Mouse (Mus musculus) left cerebral cortex, adult 18-20 months (tissue): ENCODE results near the gene Olfr1305. TPM values are rescaled to one million over a fixed set of nuclear protein-coding genes. Genes with fewer than 3 reads are reported as not detected.

ENCODE experiments used
- DNase-seq, 2 experiments: peaks; one replicate each; pipeline ENCODE4 v3.0.0; 2021 to 2022; ENCODE audit warnings: low spot score in 2 of 2, mixed read lengths in 1 of 2
- long read RNA-seq, 2 experiments: library from polyadenylated mRNA; stranded (forward); transcript quantifications; one replicate each; pipeline ENCODE4 v2.0.0; 2021
- total RNA-seq, 2 experiments: library from RNA; stranded (reverse); gene quantifications; 2 replicates each; pipeline ENCODE4 v1.2.3; 2021

The Olfr1305 gene
- not detected for total RNA-seq
- long read RNA-seq, experiment 1: 0 reads
- long read RNA-seq, experiment 2: 0 reads

DNA sequence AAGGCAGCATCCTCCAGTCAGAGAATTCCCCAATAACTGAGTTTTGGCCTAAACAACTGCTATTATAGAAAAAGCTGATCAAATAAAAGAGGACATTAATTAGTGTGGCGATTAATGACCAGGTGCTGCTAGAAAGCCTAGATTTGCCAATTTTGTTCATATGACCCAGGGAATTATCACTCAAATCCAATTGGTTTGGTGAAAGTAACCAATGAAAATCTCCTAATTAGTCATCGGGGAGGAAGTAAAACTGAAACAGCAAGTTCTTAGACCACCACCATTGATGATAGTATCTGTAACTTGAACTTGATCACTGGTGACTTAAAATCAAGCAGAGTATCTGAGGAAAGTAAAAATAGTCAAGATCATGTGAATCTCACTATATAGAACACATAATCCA is at the start of gene Olfr1305:
Gene Olfr1305 (minus strand): TSS at position 101 of the 400 bp plus-strand sequence.
- no peak for DNase-seq

DNA sequence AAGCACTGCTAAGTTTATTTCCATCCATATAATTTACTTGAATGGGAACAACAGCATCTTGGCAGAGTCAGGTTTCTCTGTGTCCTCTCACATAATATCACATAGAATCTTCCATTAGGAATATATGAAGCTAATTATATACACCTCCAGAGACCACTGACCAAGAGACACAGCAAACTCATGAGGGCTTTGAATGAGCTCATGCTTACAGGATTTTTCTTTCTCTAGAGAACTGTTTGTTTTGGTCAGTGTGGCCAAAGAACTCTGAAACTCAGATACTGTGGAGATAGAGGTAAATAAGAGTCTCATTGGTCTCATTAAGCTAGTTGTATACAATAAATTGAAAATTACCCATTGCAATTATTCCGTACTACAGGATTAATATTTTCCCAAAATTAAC is 39.2 kb upstream of the Olfr1305 start, which contains the start of gene Olfr1306:
Gene Olfr1306 (minus strand): TSS at position 101 of the 400 bp plus-strand sequence.
- DNase-seq: no peak

DNA sequence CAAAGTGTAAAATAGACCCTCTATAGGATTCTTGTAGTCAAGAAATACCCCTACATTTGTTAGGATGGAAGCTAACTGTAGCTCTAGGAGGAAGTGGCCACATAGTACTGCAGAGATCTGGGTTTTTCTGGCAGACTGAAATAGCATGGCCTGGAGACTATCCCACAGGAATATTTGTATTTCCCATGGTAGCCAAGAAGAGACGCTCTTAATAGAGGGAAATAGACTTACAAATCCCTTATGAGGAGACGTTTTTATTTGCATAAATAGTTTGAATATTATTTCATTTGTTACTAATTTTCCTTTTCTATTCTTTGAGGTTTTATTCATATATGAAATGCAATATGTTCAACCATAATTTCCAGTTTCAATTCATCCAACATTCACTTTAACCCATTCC is 56.7 kb downstream of the Olfr1305 start, which contains the start of gene Olfr1303:
Gene Olfr1303 (minus strand): TSS at position 101 of the 400 bp plus-strand sequence.
- DNase-seq: no peak

Other genes starting within 250 kb of the Olfr1305 start
- gene Olfr1298, start 227.9 kb downstream of the Olfr1305 start, total RNA-seq: not detected
- not detected for gene Olfr1299, start 215.7 kb downstream of the Olfr1305 start, total RNA-seq
- gene Olfr1301, start 126.1 kb downstream of the Olfr1305 start, total RNA-seq: not detected
- gene Olfr1302, start 99.7 kb downstream of the Olfr1305 start, total RNA-seq: not detected
- not detected for gene Olfr1303, start 56.8 kb downstream of the Olfr1305 start, total RNA-seq
- gene Olfr1306, start 39.1 kb upstream of the Olfr1305 start, total RNA-seq: not detected
- not detected for gene Olfr1307, start 72.3 kb upstream of the Olfr1305 start, total RNA-seq
- not detected for gene Olfr1308, start 87.8 kb upstream of the Olfr1305 start, total RNA-seq
- gene Olfr1309, start 113.1 kb upstream of the Olfr1305 start, total RNA-seq: not detected
- not detected for gene Olfr1310, start 135.6 kb upstream of the Olfr1305 start, total RNA-seq
- not detected for gene Olfr1311, start 147.3 kb upstream of the Olfr1305 start, total RNA-seq
- gene Olfr1312, start 173.1 kb upstream of the Olfr1305 start, total RNA-seq: not detected
- gene Olfr1313, start 200.7 kb upstream of the Olfr1305 start, total RNA-seq: not detected
- not detected for gene Olfr1314, start 219.6 kb upstream of the Olfr1305 start, total RNA-seq
- gene Olfr1315-ps1, start 238.3 kb upstream of the Olfr1305 start, total RNA-seq: not detected